29 mouse cellular contexts compared by ENCODE assay signal in genomic region chr4:63704232-63704631, GRCm38 (mm10). TPM values are rescaled to one million over a fixed set of nuclear protein-coding genes. Genes with fewer than 3 reads are reported as not detected.
"Had no signal": no experiment of that assay in that cellular context is flagged by ENCODE, and none has a peak within 500 bp of the region (broad histone marks: within the 10 kb centered on the region; RNA-seq: fewer than 3 reads in every experiment).

No protein-coding gene starts in this region.

- DNase-seq: kidney, adult 2 months; kidney, postnatal 25 days; layer of hippocampus, postnatal 36 days; left cerebral cortex, postnatal 4 days; liver, postnatal 0 days; lung, embryonic 14.5 days; thymus, postnatal 36 days had no signal

- ATAC-seq: liver, postnatal 0 days; lung, postnatal 0 days; midbrain, embryonic 13.5 days; midbrain, embryonic 16.5 days had no signal

RNA-seq across cellular contexts. Expression of gene Tnfsf15, which starts 40.7 kb away (rescaled TPM):
- total RNA-seq: layer of hippocampus, adult 8-10 months; layer of hippocampus, postnatal 10 days; layer of hippocampus, postnatal 36 days; left cerebral cortex, postnatal 4 days; monocyte, adult 5-6 weeks had no signal
- polyA plus RNA-seq: limb, embryonic 12.5 days; liver, postnatal 0 days; midbrain, embryonic 10.5 days; midbrain, embryonic 13.5 days; midbrain, embryonic 16.5 days; neural tube, embryonic 11.5 days; neural tube, embryonic 14.5 days had no signal

RNA-seq across cellular contexts. Expression of gene Gm11214, which starts 41.1 kb away (rescaled TPM):
- total RNA-seq: layer of hippocampus, adult 8-10 months; layer of hippocampus, postnatal 10 days; layer of hippocampus, postnatal 36 days; left cerebral cortex, adult 8-10 months; left cerebral cortex, postnatal 14 days; left cerebral cortex, postnatal 4 days; monocyte, adult 5-6 weeks had no signal
- polyA plus RNA-seq: kidney, adult 2 months; kidney, embryonic 14.5 days; kidney, postnatal 0 days; limb, embryonic 12.5 days; limb, embryonic 15.5 days; liver, embryonic 11.5 days; liver, embryonic 14.5 days; liver, postnatal 0 days; lung, embryonic 14.5 days; lung, postnatal 0 days; macrophage; midbrain, embryonic 10.5 days; midbrain, embryonic 13.5 days; midbrain, embryonic 16.5 days; myocyte; neural tube, embryonic 11.5 days; neural tube, embryonic 14.5 days; stomach, embryonic 14.5 days; stomach, postnatal 0 days; urinary bladder, adult 2 months had no signal
